Mouse (Mus musculus): Measurements from ENCODE around the gene Tex52. TPM values are rescaled to one million over a fixed set of nuclear protein-coding genes. Genes with fewer than 3 reads are reported as not detected.

Tex52 gene
- total and polyA plus RNA-seq, 3 experiments: not detected

GRCm38 (mm10) chr6:128399421-128400185 is 24.3 kb downstream of the Tex52 start:
- Histone ChIP-seq H3K79me2 (replicated peaks; ENCODE audit: control insufficient read depth, extremely low read depth, insufficient read depth, poor library complexity, severe bottlenecking) (no peaks in the 10 kb centered on the region), H3K27ac (ENCODE audit: insufficient read depth, low read depth) (no peak overlapping the region), H3K4me3 (replicated peaks in 1 of 3; ENCODE audit: low read depth in 2 of 3, low read length in 2 of 3, poor library complexity in 1 of 3) (no peak overlapping the region), H3K4me1 (ENCODE audit: control insufficient read depth in 1 of 2, insufficient read depth in 2 of 2) (no peaks in the 10 kb centered on the region), H3K36me3 (replicated peaks in 1 of 2; ENCODE audit: control insufficient read depth in 1 of 2, insufficient read depth in 1 of 2, low read length in 1 of 2) (peaks cover 0 to 2% of the 10 kb centered on the region in 2 experiments), H3K27me3 (replicated peaks) (no peaks in the 10 kb centered on the region), H3K4me2 (ENCODE audit: insufficient read depth, low read depth, poor library complexity, severe bottlenecking) (no peak overlapping the region), H3K9me3 (replicated peaks; ENCODE audit: low read length) (no peaks in the 10 kb centered on the region), H3K9ac (ENCODE audit: insufficient read depth, low read depth) (no peak overlapping the region)
- in situ Hi-C loops (cut with MboI; ENCODE audit: low pct_ligation_motif_present, low pct_unique_long_range_greater_than_20kb, low sequenced_read_pairs) (no loop called here), dilution Hi-C loops (cut with MboI; ENCODE audit: extremely low pct_ligation_motif_present, extremely low pct_unique_long_range_greater_than_20kb, low sequenced_read_pairs) (no loop called here)
- TF ChIP-seq KAT2A (IDR thresholded peaks at IDR 0.05; ENCODE audit: insufficient replicate concordance, low read length) (no peak), IRF4 (IDR thresholded peaks at IDR 0.05; ENCODE audit: low read depth, low read length) (no peak), CTCF (conservative IDR thresholded peaks at IDR 0.05 in 1 of 2, IDR thresholded peaks at IDR 0.05 in 1 of 2; ENCODE audit: low read depth in 2 of 2, low read length in 2 of 2) (no peak), GABPA (IDR thresholded peaks at IDR 0.05; ENCODE audit: insufficient replicate concordance, low read depth, low read length) (no peak), EP300 (IDR thresholded peaks at IDR 0.05; ENCODE audit: low read length) (no peak), POLR2AphosphoS2 (IDR thresholded peaks at IDR 0.05; ENCODE audit: low read depth, low read length) (no peak), MAX (IDR thresholded peaks at IDR 0.05; ENCODE audit: low read length) (no peak), TBP (conservative IDR thresholded peaks at IDR 0.05; ENCODE audit: low read depth, low read length) (no peak), POLR2A (IDR thresholded peaks at IDR 0.05; ENCODE audit: low read depth, low read length) (no peak), ZNF384 (IDR thresholded peaks at IDR 0.05; ENCODE audit: low read depth, low read length) (no peak), TCF12 (IDR thresholded peaks at IDR 0.05; ENCODE audit: low read depth, low read length) (no peak)
- no peak for DNase-seq (ENCODE audit: extremely low read depth)

DNA sequence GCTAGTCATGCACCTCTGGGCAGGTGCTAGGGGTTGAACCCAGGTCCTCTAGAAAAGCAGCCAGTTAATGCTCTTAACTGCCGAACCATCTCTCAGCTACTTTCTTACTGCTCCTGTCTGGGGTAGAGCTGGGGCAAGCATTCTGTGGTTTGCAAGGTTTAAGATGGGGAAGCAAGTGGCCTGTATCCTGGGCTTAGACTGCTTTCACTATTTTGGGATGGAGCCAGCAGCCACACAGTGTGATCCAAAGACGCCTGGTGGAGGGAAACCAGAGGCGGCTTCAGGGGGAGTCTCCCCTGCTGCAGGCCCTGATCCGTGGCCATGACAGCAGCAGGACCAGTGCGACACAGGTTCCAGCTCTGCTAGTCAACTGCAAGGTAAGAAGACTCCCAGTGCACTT is 29.5 kb downstream of the Tex52 start:
- DNase-seq (ENCODE audit: extremely low read depth): no peak
- H3K4me2 ChIP-seq (ENCODE audit: insufficient read depth, low read depth, poor library complexity, severe bottlenecking): no peak overlapping the region
- TF ChIP-seq MEF2A (IDR thresholded peaks at IDR 0.05; ENCODE audit: borderline replicate concordance, low read depth, low read length) (no peak), RCOR1 (conservative IDR thresholded peaks at IDR 0.05; ENCODE audit: low read depth, low read length) (no peak), UBTF (IDR thresholded peaks at IDR 0.05; ENCODE audit: low read depth, low read length) (no peak), ZMIZ1 (IDR thresholded peaks at IDR 0.05; ENCODE audit: low read depth, low read length) (no peak), MAX (IDR thresholded peaks at IDR 0.05; ENCODE audit: low read length) (no peak), KAT2A (IDR thresholded peaks at IDR 0.05; ENCODE audit: insufficient replicate concordance, low read length) (no peak), ZKSCAN1 (IDR thresholded peaks at IDR 0.05; ENCODE audit: borderline replicate concordance, low read depth, low read length) (no peak), CHD2 (IDR thresholded peaks at IDR 0.05; ENCODE audit: low read length) (no peak), JUN (IDR thresholded peaks at IDR 0.05; ENCODE audit: insufficient read depth, low read depth, low read length) (no peak), MAZ (IDR thresholded peaks at IDR 0.05; ENCODE audit: low read depth, low read length) (no peak), MXI1 (IDR thresholded peaks at IDR 0.05; ENCODE audit: low read depth, low read length) (no peak), CHD1 (IDR thresholded peaks at IDR 0.05; ENCODE audit: low read depth, low read length) (no peak), GABPA (IDR thresholded peaks at IDR 0.05; ENCODE audit: insufficient replicate concordance, low read depth, low read length) (no peak), EP300 (IDR thresholded peaks at IDR 0.05; ENCODE audit: low read length) (no peak), PAX5 (IDR thresholded peaks at IDR 0.05; ENCODE audit: low read length) (no peak)
- H3K9ac ChIP-seq (ENCODE audit: insufficient read depth, low read depth): no peak overlapping the region
- dilution Hi-C loops (cut with MboI; ENCODE audit: extremely low pct_ligation_motif_present, extremely low pct_unique_long_range_greater_than_20kb, low sequenced_read_pairs): no loop called here
- H3K27me3 ChIP-seq (replicated peaks): no peaks in the 10 kb centered on the region
- no peaks in the 10 kb centered on the region for H3K9me3 ChIP-seq (replicated peaks; ENCODE audit: low read length)
- no peak overlapping the region for H3K4me3 ChIP-seq (replicated peaks in 1 of 3; ENCODE audit: low read depth in 2 of 3, low read length in 2 of 3, poor library complexity in 1 of 3)
- no peak overlapping the region for H3K27ac ChIP-seq (ENCODE audit: insufficient read depth, low read depth)
- peaks cover 19 to 48% of the 10 kb centered on the region in 2 experiments for H3K36me3 ChIP-seq (replicated peaks in 1 of 2; ENCODE audit: control insufficient read depth in 1 of 2, insufficient read depth in 1 of 2, low read length in 1 of 2)
- no peaks in the 10 kb centered on the region for H3K79me2 ChIP-seq (replicated peaks; ENCODE audit: control insufficient read depth, extremely low read depth, insufficient read depth, poor library complexity, severe bottlenecking)
- in situ Hi-C loops (cut with MboI; ENCODE audit: low pct_ligation_motif_present, low pct_unique_long_range_greater_than_20kb, low sequenced_read_pairs): no loop called here
- H3K4me1 ChIP-seq (ENCODE audit: control insufficient read depth in 1 of 2, insufficient read depth in 2 of 2): no peaks in the 10 kb centered on the region
